Mouse (Mus musculus): ENCODE data around the gene Gramd1c.

DNA sequence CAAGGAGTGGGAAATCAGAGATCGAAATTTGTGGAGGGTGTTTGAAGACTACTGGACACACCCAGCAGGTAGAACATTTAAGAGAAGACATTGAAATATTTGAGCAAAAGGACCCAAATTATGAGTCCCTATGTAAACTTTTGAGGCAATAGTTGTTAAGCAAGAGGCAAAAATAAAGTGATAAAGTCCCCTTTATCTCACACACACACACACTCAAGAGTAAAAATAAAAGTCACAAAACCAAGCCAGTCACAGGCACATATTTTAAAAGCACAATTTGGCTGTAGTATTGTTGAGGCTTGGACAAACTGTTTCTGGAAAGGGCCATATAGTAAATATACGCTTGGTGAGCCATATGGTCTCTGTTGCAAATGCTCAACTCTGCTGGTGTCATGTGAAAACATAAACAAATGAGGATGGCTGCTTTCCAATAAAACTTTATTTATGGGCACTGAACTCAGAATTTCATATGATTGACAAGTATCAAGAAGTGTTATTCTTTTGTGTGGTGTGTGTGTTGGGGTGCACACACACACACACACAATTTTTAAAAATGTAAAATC lies 44.1 kb downstream of the Gramd1c start:
- TF ChIP-seq POLR2A (IDR thresholded peaks at IDR 0.05; ENCODE audit: borderline replicate concordance, low read depth, low read length) (no peak), CTCF (IDR thresholded peaks at IDR 0.05; ENCODE audit: low read depth, low read length) (no peak)
